Mouse (Mus musculus) ovary, adult 2 months (tissue): ENCODE measurements around the gene Gprin2. TPM values are rescaled to one million over a fixed set of nuclear protein-coding genes. Genes with fewer than 3 reads are reported as not detected.

ENCODE experiments used
- polyA plus RNA-seq: library from polyadenylated mRNA; depleted of rRNA; stranded (reverse); fragments of >200 nt; gene quantifications from 2 replicates; pipeline ENCODE4 v1.2.3, GENCODE M21; 2012; rRNA removed

Gene Gprin2
- polyA plus RNA-seq = 2.0 and 2.2 TPM in 2 replicates

DNA sequence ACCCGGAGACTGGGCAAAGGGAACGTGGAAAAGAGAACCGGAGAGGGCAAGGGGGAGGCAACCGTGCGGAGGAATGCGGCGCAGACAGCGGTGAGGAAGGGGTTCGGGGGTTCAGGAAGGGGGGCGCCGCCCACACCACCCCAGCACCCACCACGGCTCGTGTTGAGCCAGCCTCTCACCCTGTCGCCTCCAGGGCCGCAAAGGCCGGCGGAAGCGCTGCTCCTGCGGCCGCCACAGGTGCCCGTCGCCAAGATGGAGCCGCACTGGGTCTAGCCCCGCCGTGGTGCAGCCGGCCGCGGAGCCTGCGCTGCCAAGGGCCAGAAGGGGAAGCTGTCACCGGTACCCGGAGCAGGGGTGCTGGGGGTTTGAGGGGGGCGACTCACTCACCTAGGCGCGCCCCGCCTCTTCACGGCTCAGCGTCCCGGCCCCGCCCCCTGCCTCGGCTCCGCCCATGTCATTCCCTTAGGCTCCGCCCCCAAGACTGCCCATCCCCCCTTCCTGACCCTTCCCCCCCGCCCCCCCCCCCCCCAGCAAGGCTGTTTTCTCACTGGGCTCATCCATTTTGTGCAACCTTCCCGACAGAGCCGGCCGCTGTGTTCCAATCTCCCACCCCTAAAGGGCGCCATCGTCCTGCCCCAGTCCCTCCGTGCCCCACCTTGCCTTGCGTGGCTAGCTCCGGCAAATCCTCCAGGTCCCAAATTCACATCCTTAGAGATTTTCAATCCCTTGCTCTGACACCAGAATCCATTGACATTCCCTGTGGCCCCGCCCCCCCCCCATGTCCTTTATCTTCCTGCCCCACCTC is at the start of gene Gprin2:
Gene Gprin2, minus strand, starts transcription at position 423 of the 805 bp plus-strand sequence.

DNA sequence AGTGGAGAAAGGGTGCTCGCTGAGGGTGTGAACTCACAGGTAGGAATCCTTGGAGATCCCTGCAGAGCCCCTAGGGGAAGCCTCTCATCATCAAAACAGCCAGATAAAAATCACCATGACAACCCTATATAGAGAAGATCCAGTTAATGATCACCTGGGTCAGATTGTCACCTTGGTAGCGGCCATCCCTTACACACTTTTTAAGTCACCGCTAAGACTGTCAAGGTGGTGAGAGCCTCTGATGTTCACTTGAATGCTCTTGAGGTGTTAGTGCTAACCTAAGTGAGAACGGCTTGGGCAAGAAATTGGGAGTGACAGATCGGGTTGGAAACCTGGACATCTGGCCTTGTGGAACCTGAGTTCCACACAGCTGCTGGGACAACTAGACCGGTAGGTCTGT is 17.8 kb upstream of the Gprin2 start, which contains the start of gene Syt15:
Gene Syt15, plus strand, starts transcription at position 301 of the 400 bp plus-strand sequence.

DNA sequence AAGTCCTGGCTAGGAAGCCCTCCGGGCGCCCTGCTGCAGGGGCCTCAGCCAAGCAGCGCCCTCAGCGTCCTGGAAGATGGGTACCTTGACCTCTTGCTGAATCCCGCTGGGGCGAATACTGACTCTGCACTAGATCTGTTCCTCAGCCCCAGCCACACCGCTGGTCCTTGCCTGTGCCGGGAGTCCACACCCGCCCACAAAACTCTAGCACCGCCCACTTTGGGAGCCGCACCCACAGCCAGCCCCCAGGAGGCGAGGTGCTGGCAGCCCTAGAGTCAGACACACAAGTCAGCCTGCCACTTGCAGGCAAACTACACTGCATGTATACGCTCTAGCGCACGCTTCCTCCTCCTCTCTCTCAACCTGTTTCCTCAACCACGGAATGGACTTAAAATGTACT is 49.1 kb downstream of the Gprin2 start, which contains the start of gene Npy4r:
Gene Npy4r, minus strand, starts transcription at position 148 of the 400 bp plus-strand sequence.

Other genes starting within 250 kb of the Gprin2 start
- not detected in 2 replicates for gene Rbp3, start 247.7 kb downstream of the Gprin2 start, polyA plus RNA-seq
- not detected in 2 replicates for gene Zfp488, start 222.9 kb downstream of the Gprin2 start, polyA plus RNA-seq
- not detected in 2 replicates for gene Gm30083, start 186.5 kb downstream of the Gprin2 start, polyA plus RNA-seq
- 0.32 and 0.37 TPM in 2 replicates for gene Gm5460, start 184.9 kb downstream of the Gprin2 start, polyA plus RNA-seq
- gene Antxrl, start 148.9 kb downstream of the Gprin2 start, polyA plus RNA-seq = not detected in 2 replicates
- gene Anxa8, start 115.7 kb downstream of the Gprin2 start, polyA plus RNA-seq = 14.1 and 14.6 TPM in 2 replicates
- not detected in 2 replicates for gene A630023A22Rik, start 98.9 kb downstream of the Gprin2 start, polyA plus RNA-seq
- 0.07 and 0.24 TPM in 2 replicates for gene Npy4r, start 49.2 kb downstream of the Gprin2 start, polyA plus RNA-seq
- gene Syt15, start 17.9 kb upstream of the Gprin2 start, polyA plus RNA-seq = 10.6 and 13.1 TPM in 2 replicates
- gene Shld2, start 108.8 kb upstream of the Gprin2 start, polyA plus RNA-seq = 1.6 and 2.0 TPM in 2 replicates
- gene Glud1, start 109.1 kb upstream of the Gprin2 start, polyA plus RNA-seq = 99.3 and 164 TPM in 2 replicates
- not detected in 2 replicates for gene Fam25c, start 153.8 kb upstream of the Gprin2 start, polyA plus RNA-seq
- gene Sncg, start 173.1 kb upstream of the Gprin2 start, polyA plus RNA-seq = 37.2 and 42.6 TPM in 2 replicates
- gene Mmrn2, start 173.8 kb upstream of the Gprin2 start, polyA plus RNA-seq = 14.3 and 15.2 TPM in 2 replicates